Mouse (Mus musculus): ENCODE results near the gene Mettl11b. TPM values are rescaled to one million over a fixed set of nuclear protein-coding genes. Genes with fewer than 3 reads are reported as not detected.
"Not testable (repeated sequence)": the region's sequence is repeated elsewhere in the genome, so short reads cannot be mapped to it uniquely, and the experiment has no call there.

Mettl11b gene
- not detected in 2 replicates for polyA plus RNA-seq (2014; fragmentation: Nextera tagmentation; extraction: Ambion mirVana)

DNA sequence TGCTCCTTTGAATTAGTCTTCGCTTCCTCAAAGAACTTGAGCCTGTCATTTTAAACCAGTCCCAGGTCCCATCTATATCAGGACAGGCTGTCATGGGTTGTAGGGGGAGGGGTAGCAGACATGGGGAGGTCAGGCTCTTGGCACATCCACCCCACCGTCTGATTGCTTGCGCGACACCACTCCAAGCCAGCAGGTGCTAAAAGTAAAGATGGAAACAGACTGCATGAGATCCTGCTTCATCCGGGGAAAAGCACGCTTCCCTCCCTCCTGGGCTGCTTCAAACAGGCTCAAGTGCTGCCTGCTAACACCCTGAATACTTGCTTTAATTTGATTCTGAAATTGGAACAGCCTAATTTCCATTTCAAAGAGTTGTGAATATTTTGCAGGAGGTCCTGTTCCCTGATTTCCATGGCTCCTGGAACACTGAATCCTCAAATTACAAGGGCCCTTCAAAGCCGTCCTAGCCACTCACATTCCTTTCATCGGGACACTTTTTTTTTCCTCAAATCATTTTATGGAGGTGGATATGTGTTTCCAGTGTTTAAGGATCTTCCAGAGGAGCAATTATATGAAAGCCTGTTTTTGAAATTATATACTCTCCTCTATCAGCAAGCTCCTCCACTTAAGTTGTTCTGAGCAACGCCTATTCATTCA is at the start of gene Mettl11b:
Gene Mettl11b, minus strand, starts transcription at position 127 of the 654 bp plus-strand sequence.
- H3K27ac ChIP-seq (ENCODE audit: low read depth, low read length), result no peak within 1 kb of the TSS
- H3K27me3 ChIP-seq (ENCODE audit: control insufficient read depth, insufficient read depth, low read length), result no peaks in the 10 kb centered on the region
- no peak for ATAC-seq (ENCODE audit: low read depth)
- H3K9me3 ChIP-seq (ENCODE audit: control insufficient read depth, low read length), result no peaks in the 10 kb centered on the region
- WGBS, result 45% methylated on average over 9 of the region's 9 CpGs
- H3K4me3 ChIP-seq (ENCODE audit: low read depth, low read length), result no peak within 1 kb of the TSS
- H3K9ac ChIP-seq (replicated peaks; ENCODE audit: low read depth, low read length), result no peak within 1 kb of the TSS
- H3K4me2 ChIP-seq (ENCODE audit: low read depth, low read length), result no peak within 1 kb of the TSS
- no peaks in the 10 kb centered on the region for H3K4me1 ChIP-seq (ENCODE audit: control insufficient read depth, insufficient read depth, low read length)
- no peaks in the 10 kb centered on the region for H3K36me3 ChIP-seq (ENCODE audit: control insufficient read depth, insufficient read depth, low read length)

DNA sequence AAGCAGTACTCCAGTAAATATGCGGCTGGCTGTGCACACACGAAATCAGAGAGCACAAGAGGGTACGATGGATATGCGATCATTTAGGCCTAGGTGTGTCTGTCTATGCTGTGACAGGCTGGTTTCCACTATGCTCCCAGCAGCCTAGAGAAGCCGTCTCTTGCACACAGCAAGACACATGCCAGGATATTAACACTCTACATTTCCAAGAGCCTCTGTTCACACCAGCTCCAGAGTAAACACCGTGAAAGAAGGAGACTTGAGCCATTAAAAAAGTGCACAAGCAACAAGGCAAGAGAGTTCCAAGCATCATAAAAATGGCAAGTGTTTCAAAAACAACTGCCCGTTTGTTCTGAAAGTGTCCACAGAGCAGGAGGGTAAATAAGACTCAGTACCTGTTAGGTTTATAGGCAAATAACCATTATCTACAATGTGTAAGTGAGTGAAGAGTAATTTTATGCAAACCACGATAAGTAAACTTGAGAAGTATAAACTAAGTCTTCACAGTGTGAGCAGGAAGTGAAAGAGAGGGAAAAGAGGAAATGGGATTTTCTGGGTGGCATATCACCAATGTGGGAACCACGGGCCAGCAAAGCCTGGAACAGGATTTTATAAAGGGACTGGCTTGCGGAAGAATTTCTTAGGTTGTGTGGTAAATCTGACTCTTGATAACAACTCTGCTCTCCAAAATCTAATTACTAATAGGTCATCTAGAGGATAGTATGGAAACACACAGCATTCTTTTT is 32.6 kb upstream of the Mettl11b start:
- Histone ChIP-seq H3K4me1 (ENCODE audit: control insufficient read depth, insufficient read depth, low read length) (no peaks in the 10 kb centered on the region), H3K27me3 (ENCODE audit: control insufficient read depth, insufficient read depth, low read length) (no peaks in the 10 kb centered on the region), H3K27ac (ENCODE audit: low read depth, low read length) (no peak overlapping the region), H3K4me2 (ENCODE audit: low read depth, low read length) (no peak overlapping the region), H3K36me3 (ENCODE audit: control insufficient read depth, insufficient read depth, low read length) (no peaks in the 10 kb centered on the region), H3K9me3 (ENCODE audit: control insufficient read depth, low read length) (no peaks in the 10 kb centered on the region), H3K9ac (replicated peaks; ENCODE audit: low read depth, low read length) (no peak overlapping the region), H3K4me3 (ENCODE audit: low read depth, low read length) (no peak overlapping the region)
- WGBS, result 90% methylated on average over 10 of the region's 10 CpGs
- no peak for ATAC-seq (ENCODE audit: low read depth)

DNA sequence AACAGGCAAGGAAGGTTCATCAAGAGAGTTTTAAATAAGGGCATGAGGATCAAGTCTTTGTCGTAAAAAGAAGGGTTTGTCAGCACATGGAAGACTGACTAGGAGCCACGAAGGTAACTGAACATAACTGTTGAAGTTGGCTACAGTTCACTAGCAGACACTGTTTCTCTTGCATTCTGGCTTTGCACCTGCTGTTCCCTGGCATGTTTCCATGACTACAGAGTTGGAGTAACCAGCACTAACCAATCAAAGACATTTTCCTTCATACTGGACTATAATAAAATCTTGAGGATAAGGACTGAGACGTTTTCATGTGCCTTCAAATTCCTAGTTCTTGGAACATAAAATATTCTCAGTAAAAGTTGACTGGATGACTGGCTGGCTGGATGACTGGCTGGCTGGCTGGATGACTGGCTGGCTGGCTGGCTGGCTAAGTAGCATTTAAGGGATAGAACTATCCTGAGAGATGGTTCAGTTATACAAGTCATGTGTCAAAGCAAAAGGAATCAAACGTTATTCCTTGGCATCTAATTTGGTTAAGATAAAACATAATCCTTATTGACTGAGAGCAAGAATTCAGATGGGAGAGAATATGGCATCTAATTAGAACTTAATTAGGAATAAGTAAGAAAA is 26.4 kb upstream of the Mettl11b start:
- H3K36me3 ChIP-seq (ENCODE audit: control insufficient read depth, insufficient read depth, low read length), result no peaks in the 10 kb centered on the region
- no peaks in the 10 kb centered on the region for H3K9me3 ChIP-seq (ENCODE audit: control insufficient read depth, low read length)
- no peak overlapping the region for H3K4me3 ChIP-seq (ENCODE audit: low read depth, low read length)
- no peak overlapping the region for H3K27ac ChIP-seq (ENCODE audit: low read depth, low read length)
- H3K4me2 ChIP-seq (ENCODE audit: low read depth, low read length), result no peak overlapping the region
- no peak overlapping the region for H3K9ac ChIP-seq (replicated peaks; ENCODE audit: low read depth, low read length)
- ATAC-seq (ENCODE audit: low read depth), result no peak
- no peaks in the 10 kb centered on the region for H3K4me1 ChIP-seq (ENCODE audit: control insufficient read depth, insufficient read depth, low read length)
- WGBS, result 66% methylated on average over 4 of the region's 4 CpGs
- H3K27me3 ChIP-seq (ENCODE audit: control insufficient read depth, insufficient read depth, low read length), result no peaks in the 10 kb centered on the region

DNA sequence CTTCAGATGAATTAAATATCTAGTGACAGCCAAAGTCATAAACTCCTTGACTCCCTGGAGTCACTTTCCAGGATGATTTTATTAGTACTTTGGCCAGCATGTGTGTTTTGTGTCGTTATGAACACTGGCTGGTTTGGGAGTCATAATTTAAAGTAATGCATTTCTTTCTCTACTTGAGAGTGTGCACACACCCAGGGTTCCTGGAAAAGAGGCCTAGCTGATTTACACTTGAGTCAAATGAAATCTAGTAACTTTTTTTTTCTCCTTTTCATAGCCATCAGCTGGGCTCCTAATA is 12.2 kb upstream of the Mettl11b start:
- no peak overlapping the region; the same call in 1 of the 2 replicates for H3K27ac ChIP-seq (ENCODE audit: low read depth, low read length)
- 38% methylated on average over 1 of the region's 1 CpGs for WGBS
- H3K9me3 ChIP-seq (ENCODE audit: control insufficient read depth, low read length), result no peaks in the 10 kb centered on the region
- peak; percentile 63 for ATAC-seq (ENCODE audit: low read depth)
- no peaks in the 10 kb centered on the region for H3K36me3 ChIP-seq (ENCODE audit: control insufficient read depth, insufficient read depth, low read length)
- H3K4me1 ChIP-seq (ENCODE audit: control insufficient read depth, insufficient read depth, low read length), result no peaks in the 10 kb centered on the region
- no peak overlapping the region for H3K4me3 ChIP-seq (ENCODE audit: low read depth, low read length)
- no peak overlapping the region for H3K9ac ChIP-seq (replicated peaks; ENCODE audit: low read depth, low read length)
- H3K4me2 ChIP-seq (ENCODE audit: low read depth, low read length), result no peak overlapping the region
- H3K27me3 ChIP-seq (ENCODE audit: control insufficient read depth, insufficient read depth, low read length), result no peaks in the 10 kb centered on the region

DNA sequence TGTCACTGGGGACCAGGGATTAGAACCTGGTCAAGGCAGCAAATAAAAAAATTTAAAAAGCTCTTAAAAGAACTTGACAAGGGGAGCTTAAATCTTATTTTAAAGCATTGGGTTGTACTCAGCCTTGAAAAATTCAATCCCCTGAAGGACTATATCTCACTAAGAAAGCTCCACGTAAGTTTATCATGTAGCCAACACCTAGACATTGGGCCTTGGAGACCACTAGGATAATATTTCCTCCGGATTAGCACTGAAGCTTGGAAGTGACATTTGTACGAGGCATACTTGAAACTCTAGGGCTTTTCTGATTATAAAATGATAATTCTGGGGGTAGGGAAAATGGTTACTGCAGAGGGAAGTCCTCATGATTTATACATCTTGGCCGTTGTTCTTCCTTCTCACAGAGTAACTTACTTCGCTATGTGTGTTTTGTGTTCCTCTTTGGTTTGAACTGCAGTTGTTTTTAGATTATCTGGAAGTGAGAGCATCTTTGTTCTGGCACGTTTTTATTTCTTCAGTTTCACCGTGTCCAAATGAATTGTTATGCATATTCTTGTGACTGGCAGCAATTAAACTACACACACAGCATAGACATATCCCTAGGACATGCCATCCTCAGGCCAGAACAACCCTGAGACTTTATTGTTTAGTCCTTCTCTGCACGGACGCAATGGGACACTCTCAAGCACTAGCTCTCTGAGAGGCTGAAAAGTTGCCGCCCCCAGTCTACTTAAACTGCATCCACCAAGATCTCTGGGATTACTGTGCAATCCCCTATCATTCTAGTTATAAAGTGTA is 11.6 kb upstream of the Mettl11b start:
- Histone ChIP-seq H3K9me3 (ENCODE audit: control insufficient read depth, low read length) (no peaks in the 10 kb centered on the region), H3K4me3 (ENCODE audit: low read depth, low read length) (no peak overlapping the region), H3K4me1 (ENCODE audit: control insufficient read depth, insufficient read depth, low read length) (no peaks in the 10 kb centered on the region), H3K9ac (replicated peaks; ENCODE audit: low read depth, low read length) (no peak overlapping the region), H3K27ac (ENCODE audit: low read depth, low read length) (no peak overlapping the region; the same call in 1 of the 2 replicates), H3K27me3 (ENCODE audit: control insufficient read depth, insufficient read depth, low read length) (no peaks in the 10 kb centered on the region), H3K36me3 (ENCODE audit: control insufficient read depth, insufficient read depth, low read length) (no peaks in the 10 kb centered on the region), H3K4me2 (ENCODE audit: low read depth, low read length) (no peak overlapping the region)
- 65% methylated on average over 10 of the region's 10 CpGs for WGBS
- ATAC-seq (ENCODE audit: low read depth), result peak; percentile 60; the same call in 1 of the 2 replicates

DNA sequence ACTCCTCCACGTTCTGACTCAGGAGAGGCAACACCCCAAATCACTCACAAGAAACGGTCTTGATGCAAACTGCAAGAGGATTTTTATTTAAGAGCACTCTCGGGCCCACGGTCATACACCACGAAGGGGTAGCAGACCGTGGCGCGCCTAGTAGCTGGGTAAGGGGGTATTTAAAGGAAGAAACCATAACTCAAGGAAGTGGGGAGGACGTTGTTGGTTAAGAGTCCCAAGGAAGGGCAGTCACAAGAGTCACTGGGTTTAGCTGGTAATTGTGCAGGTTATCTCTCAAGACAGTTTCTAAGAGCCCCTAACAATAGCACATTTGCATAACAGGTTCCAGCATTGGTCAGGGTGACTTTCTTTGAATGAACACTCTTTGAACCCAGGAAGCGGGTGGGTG is 6.1 kb upstream of the Mettl11b start:
- not testable (repeated sequence) for H3K9me3 ChIP-seq (ENCODE audit: control insufficient read depth, low read length); H3K27ac ChIP-seq (ENCODE audit: low read depth, low read length); ATAC-seq (ENCODE audit: low read depth); H3K4me2 ChIP-seq (ENCODE audit: low read depth, low read length); H3K4me1 ChIP-seq (ENCODE audit: control insufficient read depth, insufficient read depth, low read length); H3K9ac ChIP-seq (replicated peaks; ENCODE audit: low read depth, low read length); H3K4me3 ChIP-seq (ENCODE audit: low read depth, low read length); H3K36me3 ChIP-seq (ENCODE audit: control insufficient read depth, insufficient read depth, low read length); H3K27me3 ChIP-seq (ENCODE audit: control insufficient read depth, insufficient read depth, low read length)
- WGBS, result 93% methylated on average over 10 of the region's 10 CpGs

DNA sequence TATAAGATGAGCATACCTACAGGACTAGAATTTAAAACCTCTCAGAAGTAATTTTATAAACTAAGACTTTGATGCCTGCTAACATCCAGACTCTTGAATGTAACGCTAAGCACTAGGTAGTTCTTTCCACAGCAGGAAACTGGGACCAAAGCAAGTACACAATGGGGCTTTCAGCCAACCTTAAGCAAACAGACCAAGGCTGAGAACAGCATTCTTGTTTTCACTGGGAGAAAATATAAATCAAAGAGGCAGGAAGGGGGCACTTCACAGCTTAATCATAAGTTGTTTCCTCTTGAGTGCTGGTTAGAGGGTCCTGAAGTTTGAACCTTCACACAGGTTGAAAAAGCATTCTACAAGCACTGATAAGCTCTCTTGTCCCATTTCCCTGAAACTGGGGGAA is 1.1 kb downstream of the Mettl11b start:
- H3K4me3 ChIP-seq (ENCODE audit: low read depth, low read length), result no peak overlapping the region
- H3K9ac ChIP-seq (replicated peaks; ENCODE audit: low read depth, low read length), result no peak overlapping the region
- ATAC-seq (ENCODE audit: low read depth), result no peak
- no peak overlapping the region for H3K27ac ChIP-seq (ENCODE audit: low read depth, low read length)
- H3K4me2 ChIP-seq (ENCODE audit: low read depth, low read length), result no peak overlapping the region
- no peaks in the 10 kb centered on the region for H3K9me3 ChIP-seq (ENCODE audit: control insufficient read depth, low read length)
- no peaks in the 10 kb centered on the region for H3K4me1 ChIP-seq (ENCODE audit: control insufficient read depth, insufficient read depth, low read length)
- H3K27me3 ChIP-seq (ENCODE audit: control insufficient read depth, insufficient read depth, low read length), result no peaks in the 10 kb centered on the region
- WGBS, result 43% methylated on average over 1 of the region's 1 CpGs
- H3K36me3 ChIP-seq (ENCODE audit: control insufficient read depth, insufficient read depth, low read length), result no peaks in the 10 kb centered on the region

DNA sequence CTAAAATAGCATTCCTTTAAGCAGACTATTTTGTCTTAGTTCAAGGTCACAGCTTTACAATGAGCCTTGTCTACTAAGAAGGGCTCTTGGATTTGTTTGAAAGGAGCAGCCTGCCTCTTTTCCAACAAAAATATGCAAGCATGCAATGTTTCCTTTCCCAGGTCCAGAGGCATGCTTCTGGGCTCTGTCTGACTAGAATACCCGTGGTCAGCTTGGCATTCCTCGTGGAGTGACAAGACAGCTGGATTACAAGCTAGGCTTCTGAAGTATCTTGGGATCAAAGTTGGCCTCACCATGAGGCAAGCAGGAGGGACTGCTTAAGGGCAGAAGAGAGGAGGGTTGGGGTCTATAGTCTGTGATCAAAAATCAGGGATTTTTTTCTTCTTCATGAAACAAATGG is 16.4 kb downstream of the Mettl11b start:
- 54% methylated on average over 2 of the region's 2 CpGs for WGBS
- no peak overlapping the region for H3K27ac ChIP-seq (ENCODE audit: low read depth, low read length)
- no peaks in the 10 kb centered on the region for H3K4me1 ChIP-seq (ENCODE audit: control insufficient read depth, insufficient read depth, low read length)
- H3K9ac ChIP-seq (replicated peaks; ENCODE audit: low read depth, low read length), result no peak overlapping the region
- no peaks in the 10 kb centered on the region for H3K36me3 ChIP-seq (ENCODE audit: control insufficient read depth, insufficient read depth, low read length)
- H3K9me3 ChIP-seq (ENCODE audit: control insufficient read depth, low read length), result no peaks in the 10 kb centered on the region
- H3K27me3 ChIP-seq (ENCODE audit: control insufficient read depth, insufficient read depth, low read length), result no peaks in the 10 kb centered on the region
- ATAC-seq (ENCODE audit: low read depth), result no peak
- H3K4me2 ChIP-seq (ENCODE audit: low read depth, low read length), result no peak overlapping the region
- H3K4me3 ChIP-seq (ENCODE audit: low read depth, low read length), result no peak overlapping the region

Data from neural tube, embryonic 14.5 days (tissue).